Mouse (Mus musculus) liver, embryonic 14.5 days (tissue): ENCODE data around the gene Art1. TPM values are rescaled to one million over a fixed set of nuclear protein-coding genes. Genes with fewer than 3 reads are reported as not detected.
A peak's percentile ranks its signal among the peaks of the same experiment; 100 is the strongest.

ENCODE experiments used
- ATAC-seq: fragments of 200-750 bp; cut with Nextera tagmentation; 2 replicates; pipeline ENCODE4 v1.8.0; 2017; ENCODE audit warnings: moderate number of reproducible peaks, mild to moderate bottlenecking, moderate library complexity; ENCODE audit not compliant: insufficient read depth
- DNase-seq, 3 experiments: peaks; one replicate each; pipeline ENCODE4 v3.0.0-alpha.2; 2012 to 2013; ENCODE audit warnings: low read depth in 3 of 3, low spot score in 3 of 3
- H3K27ac ChIP-seq: fragments of 300-500 bp; sonication (generic); 2 replicates; pipeline ENCODE4 v1.5.1; 2014; ENCODE audit warnings: moderate library complexity, mild to moderate bottlenecking, control low read depth, inconsistent platforms
- H3K27me3 ChIP-seq: fragments of 300-500 bp; sonication (generic); 2 replicates; pipeline ENCODE4 v1.6.1; 2014; ENCODE audit warnings: mild to moderate bottlenecking, low read length, moderate library complexity; ENCODE audit not compliant: control insufficient read depth, insufficient read depth
- H3K36me3 ChIP-seq: fragments of 300-500 bp; sonication (generic); replicated peaks from 2 replicates; pipeline ENCODE4 v1.6.1; 2014; ENCODE audit warnings: low read depth; ENCODE audit not compliant: control insufficient read depth, insufficient read depth
- H3K4me1 ChIP-seq, 2 experiments: fragments of 200-500 bp in 1 of 2; fragments of 300-500 bp in 1 of 2; sonication (generic) in 1 of 2; replicated peaks; 2 replicates each; pipeline ENCODE4 v1.6.1; 2012 to 2014; ENCODE audit warnings: antibody characterized with exemption in 1 of 2, inconsistent platforms in 1 of 2, low read length in 1 of 2; ENCODE audit not compliant: control insufficient read depth in 2 of 2, insufficient read depth in 2 of 2
- H3K4me2 ChIP-seq: fragments of 300-500 bp; sonication (generic); 2 replicates; pipeline ENCODE4 v1.6.1; 2014; ENCODE audit warnings: low read depth, mild to moderate bottlenecking, control low read depth, moderate library complexity
- H3K4me3 ChIP-seq, 2 experiments: fragments of 200-500 bp in 1 of 2; fragments of 300-500 bp in 1 of 2; sonication (generic) in 1 of 2; 2 replicates each; pipeline ENCODE4 v1.5.1; 2012 to 2014; ENCODE audit warnings: low read depth in 2 of 2, low read length in 2 of 2, mild to moderate bottlenecking in 2 of 2, control low read depth in 1 of 2, inconsistent platforms in 1 of 2, moderate library complexity in 1 of 2; ENCODE audit not compliant: insufficient read depth in 1 of 2
- H3K9ac ChIP-seq: fragments of 300-500 bp; sonication (generic); replicated peaks from 2 replicates; pipeline ENCODE4 v1.6.1; 2014; ENCODE audit warnings: mild to moderate bottlenecking, control low read depth, moderate library complexity
- H3K9me3 ChIP-seq: fragments of 300-500 bp; sonication (generic); 2 replicates; pipeline ENCODE4 v1.6.1; 2016; ENCODE audit warnings: low read length, mixed read lengths; ENCODE audit not compliant: control insufficient read depth
- CTCF ChIP-seq: IDR thresholded peaks from 2 replicates; pipeline ENCODE4 v1.5.1; 2016; ENCODE audit warnings: antibody characterized with exemption, low read depth, control low read depth
- EP300 ChIP-seq: IDR thresholded peaks from 2 replicates; pipeline ENCODE4 v1.6.1; 2016; ENCODE audit warnings: antibody characterized with exemption, low read depth
- WGBS: fragments of 180-500 bp; shearing (Covaris S2); extraction: QIAGEN DNeasy Blood & Tissue Kit; methylation state at CpG from one replicate; pipeline ENCODE4 v1.1.7; 2014; ENCODE audit not compliant: insufficient replicate concordance; 5-methylcytosine and 5-hydroxymethylcytosine counted together
- polyA plus RNA-seq, 2 experiments: library from polyadenylated mRNA; depleted of rRNA in 1 of 2; stranded (reverse) in 1 of 2; unstranded in 1 of 2; fragments of >200 nt; fragmentation: Nextera tagmentation in 1 of 2; extraction: Ambion mirVana in 1 of 2; gene quantifications; 2 replicates each; pipeline versions ENCODE4 v1.2.1 to v1.2.3; 2012 to 2014

The Art1 gene
- polyA plus RNA-seq, 2 experiments: 0.04 TPM; not detected in 1

DNA sequence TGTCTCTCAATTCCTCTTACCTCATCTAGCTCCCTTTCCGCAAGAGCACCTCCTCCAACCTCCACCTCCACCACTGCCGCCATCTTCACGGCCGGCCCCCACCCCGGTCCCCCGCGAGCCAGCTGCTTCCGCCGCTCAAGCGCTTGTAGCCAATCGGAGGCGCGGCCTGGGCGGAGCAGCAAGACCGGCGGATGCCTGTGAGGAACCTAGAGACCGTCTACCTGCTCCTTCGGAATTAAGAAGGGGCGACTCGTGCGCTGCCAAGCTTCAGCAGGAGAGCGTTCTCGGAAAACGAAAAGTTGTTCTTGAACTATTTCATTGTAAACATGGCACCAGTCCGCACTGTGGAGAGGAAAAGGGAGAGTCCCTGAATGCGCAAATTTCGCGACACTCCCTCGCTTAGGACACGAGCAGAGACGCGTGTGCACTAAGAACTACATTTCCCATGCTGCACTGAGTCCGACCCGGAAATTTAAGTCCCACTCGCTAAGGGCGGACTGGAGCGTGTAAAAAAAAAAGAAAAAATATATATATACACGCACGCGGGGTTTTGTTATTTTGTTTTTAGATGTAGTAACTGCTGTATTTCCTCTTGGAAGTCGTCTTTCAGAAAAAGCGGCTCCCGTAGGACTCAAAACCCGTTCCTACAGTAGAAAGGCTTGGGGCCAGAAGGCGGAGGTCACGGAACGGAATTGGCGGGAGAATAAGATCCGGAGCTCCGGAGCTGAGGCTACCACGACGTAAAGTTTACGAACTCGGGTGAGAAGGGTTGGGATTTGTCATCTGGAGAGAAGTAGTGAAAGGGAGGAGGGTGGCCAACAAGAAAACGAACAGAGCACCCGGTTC lies 36.3 kb upstream of the Art1 start, which contains the start of the genes Rnf121, Xndc1 and Xntrpc:
Gene Rnf121, minus strand, starts transcription at position 424 of the 846 bp plus-strand sequence.
Gene Xndc1, plus strand, starts transcription at position 466 of the 846 bp plus-strand sequence.
Gene Xntrpc, plus strand, starts transcription at position 668 of the 846 bp plus-strand sequence.
- Histone ChIP-seq H3K9ac (peak within 1 kb of the TSS; percentile 79), H3K4me1 (peaks cover 20 to 22% of the 10 kb centered on the region in 2 experiments), H3K36me3 (no peaks in the 10 kb centered on the region; the same call in 1 of the 2 replicates), H3K27me3 (no peaks in the 10 kb centered on the region), H3K4me3 (peak within 1 kb of the TSS; percentile 77 to 99), H3K9me3 (no peaks in the 10 kb centered on the region), H3K27ac (peak within 1 kb of the TSS; percentile 43), H3K4me2 (peak within 1 kb of the TSS; percentile 93)
- peak; percentile 98 for ATAC-seq
- WGBS: under 1% methylated on average over 56 of the region's 56 CpGs
- peak; percentile 78 to 86 (median 82) for DNase-seq
- TF ChIP-seq EP300: no peak
- no peak for TF ChIP-seq CTCF

DNA sequence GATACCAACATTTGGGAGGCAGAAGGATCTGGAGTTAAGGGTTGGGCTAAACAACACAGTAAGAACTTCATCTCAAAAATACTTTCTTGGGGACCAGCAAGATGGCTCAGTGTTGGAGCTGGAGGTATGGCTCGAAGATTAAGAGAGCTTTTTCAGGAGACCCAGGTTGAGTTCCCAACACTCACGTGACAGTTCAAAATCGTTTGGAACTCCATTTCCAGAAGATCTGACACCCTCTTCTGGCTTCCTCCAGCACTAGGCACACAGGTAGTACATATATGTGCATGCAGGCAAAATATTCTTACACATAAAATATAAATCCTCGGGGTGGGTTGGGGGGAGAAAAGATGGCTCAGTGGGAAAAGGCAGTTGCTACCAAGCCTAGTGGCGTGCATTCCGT lies 35.2 kb upstream of the Art1 start:
- Histone ChIP-seq H3K4me2 (peak overlapping the region; percentile 93), H3K27ac (peak overlapping the region; percentile 43), H3K9me3 (no peaks in the 10 kb centered on the region), H3K4me3 (peak overlapping the region; percentile 77 to 99), H3K4me1 (peaks cover 18 to 20% of the 10 kb centered on the region in 2 experiments), H3K36me3 (peaks cover 2% of the 10 kb centered on the region), H3K27me3 (no peaks in the 10 kb centered on the region), H3K9ac (peak overlapping the region; percentile 79)
- ATAC-seq: no peak
- WGBS: 62% methylated on average over 6 of the region's 6 CpGs
- TF ChIP-seq CTCF (no peak), EP300 (no peak)
- no peak for DNase-seq

DNA sequence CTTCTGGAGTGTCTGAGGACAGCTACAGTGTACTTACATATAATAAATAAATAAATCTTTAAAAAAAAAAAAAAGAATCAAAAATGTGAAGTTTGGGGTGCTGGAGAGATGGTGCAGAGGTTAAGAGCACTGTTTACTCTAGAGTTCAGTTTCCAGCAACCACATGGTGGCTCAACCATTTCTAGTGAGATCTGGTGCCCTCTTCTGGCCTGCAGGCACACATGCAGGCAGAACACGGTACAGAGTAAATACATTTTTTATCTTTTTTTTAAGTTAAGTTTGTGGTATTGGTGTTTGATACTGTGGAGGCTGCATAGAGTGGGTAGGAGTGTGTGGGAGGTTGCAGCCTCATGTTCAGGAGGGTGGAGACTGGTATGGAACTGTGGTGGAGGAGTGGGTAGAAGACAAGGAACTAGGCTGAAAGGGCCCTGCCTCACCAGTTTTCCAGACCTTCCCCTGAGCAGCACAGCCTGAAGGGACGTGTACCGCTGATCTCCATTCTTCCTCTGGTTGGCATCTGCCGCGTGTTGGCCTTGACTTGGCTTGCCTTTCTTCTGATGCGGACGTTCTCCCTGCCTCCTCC lies 24.7 kb upstream of the Art1 start:
- H3K4me2 ChIP-seq: no peak overlapping the region
- no peak overlapping the region for H3K9ac ChIP-seq
- WGBS: 68% methylated on average over 7 of the region's 7 CpGs
- H3K9me3 ChIP-seq: no peaks in the 10 kb centered on the region
- DNase-seq: peak in 1 of 3 experiments; percentile 30
- H3K27ac ChIP-seq: no peak overlapping the region
- no peak overlapping the region for H3K4me3 ChIP-seq
- no peaks in the 10 kb centered on the region for H3K27me3 ChIP-seq
- H3K4me1 ChIP-seq: no peaks in the 10 kb centered on the region
- TF ChIP-seq CTCF (peak; percentile 79), EP300 (no peak)
- peaks cover 57% of the 10 kb centered on the region for H3K36me3 ChIP-seq
- ATAC-seq: peak; percentile 31; the same call in 1 of the 2 replicates

DNA sequence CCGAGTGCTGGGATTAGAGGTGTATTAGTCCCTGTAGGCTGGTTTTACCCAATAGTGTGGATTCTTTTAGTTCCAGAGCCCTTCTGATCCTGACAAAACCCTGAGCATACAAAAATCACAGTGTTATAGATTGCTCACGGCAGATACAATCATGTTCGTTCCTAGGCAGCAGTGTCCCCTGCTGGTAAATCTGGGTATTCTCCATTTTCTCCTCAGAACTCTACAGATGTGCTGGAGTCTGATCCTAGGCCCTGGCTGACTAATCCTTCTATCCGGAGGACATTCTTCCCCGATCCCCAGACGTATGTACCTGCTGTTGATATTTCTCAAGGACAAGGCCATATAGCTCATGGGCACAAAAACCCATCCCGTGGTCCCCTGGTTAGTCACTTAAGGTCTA lies 23.0 kb upstream of the Art1 start:
- Histone ChIP-seq H3K4me1 (no peaks in the 10 kb centered on the region), H3K27ac (no peak overlapping the region), H3K36me3 (peaks cover 52% of the 10 kb centered on the region), H3K9me3 (no peaks in the 10 kb centered on the region), H3K27me3 (no peaks in the 10 kb centered on the region), H3K4me2 (no peak overlapping the region), H3K4me3 (no peak overlapping the region), H3K9ac (no peak overlapping the region)
- DNase-seq: peak in 1 of 3 experiments; percentile 29
- ATAC-seq: no peak
- TF ChIP-seq EP300: no peak
- TF ChIP-seq CTCF: peak; percentile 71
- WGBS: 70% methylated on average over 7 of the region's 7 CpGs

DNA sequence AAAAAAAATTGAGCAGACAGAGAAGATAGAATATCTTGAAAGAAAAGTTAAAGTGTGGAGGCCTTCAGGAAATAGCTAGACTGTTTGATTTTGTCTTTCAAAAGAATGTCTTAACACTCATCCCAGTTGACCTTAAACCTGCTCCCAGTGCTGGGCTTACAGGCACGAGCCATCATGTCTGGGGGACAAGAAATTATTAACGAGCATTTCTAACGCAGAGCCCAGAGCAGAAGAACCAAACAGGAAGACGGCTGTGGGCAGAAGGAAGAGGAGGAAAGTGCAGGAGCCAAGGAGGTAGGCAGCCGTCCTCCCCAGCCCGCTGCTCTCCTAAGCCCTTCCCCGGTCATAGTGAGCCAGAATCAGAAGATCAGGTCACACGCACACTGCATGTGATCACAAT lies 21.2 kb upstream of the Art1 start:
- ATAC-seq: no peak
- no peak for TF ChIP-seq CTCF
- TF ChIP-seq EP300: no peak
- H3K27ac ChIP-seq: no peak overlapping the region
- WGBS: 77% methylated on average over 8 of the region's 8 CpGs
- no peak overlapping the region for H3K9ac ChIP-seq
- no peaks in the 10 kb centered on the region for H3K4me1 ChIP-seq
- no peaks in the 10 kb centered on the region for H3K27me3 ChIP-seq
- peaks cover 46% of the 10 kb centered on the region for H3K36me3 ChIP-seq
- DNase-seq: no peak
- no peak overlapping the region for H3K4me3 ChIP-seq
- no peaks in the 10 kb centered on the region for H3K9me3 ChIP-seq
- no peak overlapping the region for H3K4me2 ChIP-seq
